Comparison of ENCODE assay signal across 23 mouse cellular contexts in the genomic region with DNA sequence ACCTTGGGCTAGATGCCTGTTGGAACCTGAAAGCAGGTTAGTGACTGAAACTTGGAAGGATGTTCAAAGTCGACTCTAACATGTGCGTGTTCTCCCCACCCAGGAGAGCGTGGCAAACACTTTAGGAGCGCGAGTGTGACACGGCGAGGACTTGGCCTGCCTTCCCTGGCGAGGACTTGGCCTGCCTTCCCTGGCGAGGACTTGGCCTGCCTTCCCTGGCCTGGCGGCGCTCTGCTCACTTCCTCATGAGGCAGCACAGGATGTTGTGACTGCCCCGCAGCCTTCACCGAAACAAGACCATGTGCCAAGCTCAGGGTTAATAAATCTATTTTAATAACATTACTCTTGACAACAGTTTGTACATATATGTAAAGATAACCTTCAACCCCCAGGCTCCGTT. TPM values are rescaled to one million over a fixed set of nuclear protein-coding genes. Genes with fewer than 3 reads are reported as not detected.
DNase-seq lines count a peak whose midpoint lies in the region; ATAC-seq lines count a peak whose summit lies in the region.
"Had no signal": no experiment of that assay in that cellular context is flagged by ENCODE, and none has a peak within 500 bp of the region (broad histone marks: within the 10 kb centered on the region; RNA-seq: fewer than 3 reads in every experiment).

No protein-coding gene starts in this region.

- no peak overlapping the region for H3K4me3 ChIP-seq in heart, embryonic 11.5 days (ENCODE audit: low read depth, low read length)
- H3K4me3 ChIP-seq: embryonic facial prominence, embryonic 13.5 days; erythroblast, embryonic 14.5 days; forebrain, embryonic 12.5 days; hindbrain, embryonic 15.5 days; limb, embryonic 10.5 days; liver, embryonic 15.5 days; lung, embryonic 15.5 days; midbrain, embryonic 10.5 days had no signal

- no peaks in the 10 kb centered on the region for H3K4me1 ChIP-seq in heart, embryonic 11.5 days (ENCODE audit: control insufficient read depth, insufficient read depth, low read length)
- H3K4me1 ChIP-seq: forebrain, embryonic 12.5 days; hindbrain, embryonic 15.5 days; limb, embryonic 10.5 days; liver, embryonic 15.5 days; midbrain, embryonic 10.5 days had no signal

- 91% methylated on average over 14 of the region's 14 CpGs for WGBS in heart, embryonic 11.5 days (ENCODE audit: insufficient replicate concordance)

- DNase-seq in adrenal gland, postnatal 10 days, result peak; percentile 14
- no peak for DNase-seq in adrenal gland, adult 8-10 months
- DNase-seq in heart, adult 18-20 months, result peak; percentile 43 to 52
- DNase-seq in cerebellum, postnatal 14 days, result peak; percentile 58 to 72
- peak; percentile 25 to 30 for DNase-seq in heart, postnatal 36 days
- no peak for DNase-seq in layer of hippocampus, adult 9-11 months
- DNase-seq in ovary, adult 18-20 months (ENCODE audit: low spot score), result no peak
- DNase-seq: adrenal gland, postnatal 14 days; embryo, embryonic 11 days; kidney, adult 2 months; kidney, postnatal 10 days; liver; lung, postnatal 4 days had no signal

- no peak overlapping the region for H3K9ac ChIP-seq in heart, embryonic 11.5 days (ENCODE audit: low read depth, low read length)
- H3K9ac ChIP-seq: embryonic facial prominence, embryonic 13.5 days; forebrain, embryonic 12.5 days; hindbrain, embryonic 15.5 days; liver, embryonic 15.5 days; lung, embryonic 15.5 days had no signal

- intact Hi-C loops in heart, postnatal 36 days (cut with DNase I), result no loop called here

- no peaks in the 10 kb centered on the region for H3K27me3 ChIP-seq in heart, embryonic 11.5 days (ENCODE audit: control insufficient read depth, insufficient read depth, low read length)
- H3K27me3 ChIP-seq: embryonic facial prominence, embryonic 13.5 days; forebrain, embryonic 12.5 days; hindbrain, embryonic 15.5 days; liver, embryonic 15.5 days; lung, embryonic 15.5 days had no signal

- H3K27ac ChIP-seq in heart, embryonic 11.5 days (ENCODE audit: low read depth, low read length), result no peak overlapping the region
- H3K27ac ChIP-seq: embryonic facial prominence, embryonic 13.5 days; forebrain, embryonic 12.5 days; hindbrain, embryonic 15.5 days; limb, embryonic 10.5 days; liver, embryonic 15.5 days; lung, embryonic 15.5 days; midbrain, embryonic 10.5 days had no signal

- no peak for ATAC-seq in heart, embryonic 11.5 days (replicated peaks; ENCODE audit: insufficient number of reproducible peaks, low FRiP score, low TSS enrichment)
- ATAC-seq: activated CD4-positive, CD25-positive, alpha-beta regulatory T cell, adult 4 months had no signal

- H3K36me3 ChIP-seq in heart, embryonic 11.5 days (ENCODE audit: control insufficient read depth, insufficient read depth, low read length), result peaks cover 32% of the 10 kb centered on the region

- H3K9me3 ChIP-seq in heart, embryonic 11.5 days (replicated peaks; ENCODE audit: control insufficient read depth, low read length), result no peaks in the 10 kb centered on the region
- H3K9me3 ChIP-seq: embryonic facial prominence, embryonic 13.5 days; forebrain, embryonic 12.5 days; hindbrain, embryonic 15.5 days; limb, embryonic 10.5 days; liver, embryonic 15.5 days; lung, embryonic 15.5 days; midbrain, embryonic 10.5 days had no signal

- H3K4me2 ChIP-seq in heart, embryonic 11.5 days, result no peak overlapping the region
- H3K4me2 ChIP-seq: embryonic facial prominence, embryonic 13.5 days; forebrain, embryonic 12.5 days; hindbrain, embryonic 15.5 days; liver, embryonic 15.5 days; lung, embryonic 15.5 days had no signal

RNA-seq across cellular contexts. Expression of gene Elac2, which starts 22.9 kb away (rescaled TPM):
- 10 to 100 TPM; 32.7 to 34.1 TPM for total RNA-seq in adrenal gland, postnatal 10 days (2021)
- total RNA-seq in adrenal gland, adult 8-10 months (2022), result 10 to 100 TPM; 41.5 to 45.7 (median 42.4) TPM
- total RNA-seq in heart, adult 18-20 months (2021), result 10 to 100 TPM; 19.7 to 19.9 TPM
- 22.6 and 26.0 TPM in 2 replicates for polyA plus RNA-seq in heart, embryonic 11.5 days (2014; fragmentation: Nextera tagmentation; extraction: Ambion mirVana)
- 10 to 100 TPM; 20.5 to 20.6 TPM for total RNA-seq in heart, postnatal 36 days (2021)

Comparison
In these comparisons a context has a peak if more than half of its experiments do, and no peak if none do; other contexts are left out.
1. DNase-seq: peak in adrenal gland, postnatal 10 days (single experiment), heart, adult 18-20 months (2 of 2), cerebellum, postnatal 14 days (2 of 2) and heart, postnatal 36 days (2 of 2); none in adrenal gland, adult 8-10 months (single experiment), layer of hippocampus, adult 9-11 months (single experiment) and ovary, adult 18-20 months (single experiment).